14 mouse cellular contexts compared by ENCODE assay signal in genomic region chr4:116461943-116462342, GRCm38 (mm10). TPM values are rescaled to one million over a fixed set of nuclear protein-coding genes. Genes with fewer than 3 reads are reported as not detected.
A peak's percentile ranks its signal among the peaks of the same experiment; 100 is the strongest.
DNase-seq lines count a peak whose midpoint lies in the region; ATAC-seq and TF ChIP-seq lines count a peak whose summit lies in the region.
"Had no signal": no experiment of that assay in that cellular context is flagged by ENCODE, and none has a peak within 500 bp of the region (broad histone marks: within the 10 kb centered on the region; RNA-seq: fewer than 3 reads in every experiment).

No protein-coding gene starts in this region.

- no peak for ATAC-seq in intestine, postnatal 0 days
- no peak for ATAC-seq in intestine, embryonic 15.5 days
- ATAC-seq in hindbrain, postnatal 0 days = no peak

- WGBS in intestine, postnatal 0 days = 97% methylated on average over 3 of the region's 3 CpGs
- WGBS in intestine, embryonic 15.5 days = 90% methylated on average over 3 of the region's 3 CpGs
- 94% methylated on average over 3 of the region's 3 CpGs for WGBS in embryonic facial prominence, embryonic 10.5 days
- 94% methylated on average over 3 of the region's 3 CpGs for WGBS in hindbrain, postnatal 0 days

- H3K4me3 ChIP-seq in intestine, postnatal 0 days (ENCODE audit: low read depth, low read length) = no peak overlapping the region
- H3K4me3 ChIP-seq in intestine, embryonic 15.5 days (replicated peaks) = no peak overlapping the region
- H3K4me3 ChIP-seq in embryonic facial prominence, embryonic 10.5 days = peak overlapping the region; percentile 99; the same call in 1 of the 2 replicates
- H3K4me3 ChIP-seq in hindbrain, postnatal 0 days (ENCODE audit: low read length) = no peak overlapping the region

- peak; percentile 17 for DNase-seq in 416B (ENCODE audit: low read depth)
- no peak for DNase-seq in embryonic facial prominence, embryonic 10.5 days (ENCODE audit: low spot score)
- no peak for DNase-seq in hindbrain, postnatal 0 days (ENCODE audit: low spot score)
- no peak for DNase-seq in lung, postnatal 36 days
- DNase-seq in thymus, postnatal 25 days = no peak
- DNase-seq in layer of hippocampus, adult 8-10 months (ENCODE audit: low spot score in 2 of 2) = no peak
- DNase-seq: cerebellum, adult 2 months; embryo, embryonic 11 days; kidney, postnatal 25 days; right cerebral cortex, postnatal 25 days had no signal

- H3K27me3 ChIP-seq in intestine, postnatal 0 days (replicated peaks; ENCODE audit: control insufficient read depth, insufficient read depth, low read length) = no peaks in the 10 kb centered on the region
- H3K27me3 ChIP-seq in intestine, embryonic 15.5 days (replicated peaks) = no peaks in the 10 kb centered on the region
- H3K27me3 ChIP-seq in embryonic facial prominence, embryonic 10.5 days (replicated peaks; ENCODE audit: low read depth, poor library complexity, severe bottlenecking) = no peaks in the 10 kb centered on the region
- H3K27me3 ChIP-seq in hindbrain, postnatal 0 days (ENCODE audit: insufficient read depth, low read length) = no peaks in the 10 kb centered on the region
- H3K27me3 ChIP-seq: CH12.LX had no signal

- no peaks in the 10 kb centered on the region for H3K4me1 ChIP-seq in intestine, postnatal 0 days (replicated peaks; ENCODE audit: control insufficient read depth, insufficient read depth, low read length)
- peaks cover 11% of the 10 kb centered on the region; the same call in 1 of the 2 replicates for H3K4me1 ChIP-seq in intestine, embryonic 15.5 days (replicated peaks)
- peaks cover 22% of the 10 kb centered on the region for H3K4me1 ChIP-seq in embryonic facial prominence, embryonic 10.5 days
- 0 out of 2 replicates have a peak, but pooled peaks cover 16% of the 10 kb centered on the region for H3K4me1 ChIP-seq in hindbrain, postnatal 0 days (ENCODE audit: insufficient read depth, low read length)

- H3K36me3 ChIP-seq in intestine, postnatal 0 days (ENCODE audit: control insufficient read depth, insufficient read depth) = no peaks in the 10 kb centered on the region
- H3K36me3 ChIP-seq in intestine, embryonic 15.5 days = no peaks in the 10 kb centered on the region
- no peaks in the 10 kb centered on the region for H3K36me3 ChIP-seq in embryonic facial prominence, embryonic 10.5 days (replicated peaks)
- no peaks in the 10 kb centered on the region for H3K36me3 ChIP-seq in hindbrain, postnatal 0 days (ENCODE audit: insufficient read depth, low read length)

- no peaks in the 10 kb centered on the region for H3K9me3 ChIP-seq in intestine, postnatal 0 days (ENCODE audit: control insufficient read depth)
- H3K9me3 ChIP-seq in intestine, embryonic 15.5 days = no peaks in the 10 kb centered on the region
- H3K9me3 ChIP-seq in embryonic facial prominence, embryonic 10.5 days = no peaks in the 10 kb centered on the region
- no peaks in the 10 kb centered on the region for H3K9me3 ChIP-seq in hindbrain, postnatal 0 days (ENCODE audit: low read length)

- H3K27ac ChIP-seq in intestine, postnatal 0 days (ENCODE audit: low read depth, low read length) = no peak overlapping the region; the same call in 1 of the 2 replicates
- no peak overlapping the region for H3K27ac ChIP-seq in intestine, embryonic 15.5 days
- no peak overlapping the region for H3K27ac ChIP-seq in embryonic facial prominence, embryonic 10.5 days (replicated peaks)
- no peak overlapping the region for H3K27ac ChIP-seq in hindbrain, postnatal 0 days
- H3K27ac ChIP-seq: liver, embryonic 14.5 days had no signal

- peak overlapping the region; percentile 83; the same call in 1 of the 2 replicates for H3K4me2 ChIP-seq in intestine, postnatal 0 days (replicated peaks; ENCODE audit: low read depth)
- H3K4me2 ChIP-seq in intestine, embryonic 15.5 days (replicated peaks) = no peak overlapping the region
- H3K4me2 ChIP-seq in hindbrain, postnatal 0 days (ENCODE audit: low read depth, low read length) = peak overlapping the region; percentile 62

- H3K9ac ChIP-seq in intestine, postnatal 0 days (ENCODE audit: low read depth, low read length) = no peak overlapping the region
- H3K9ac ChIP-seq in intestine, embryonic 15.5 days = no peak overlapping the region
- no peak overlapping the region for H3K9ac ChIP-seq in hindbrain, postnatal 0 days (replicated peaks; ENCODE audit: low read length)

- TF ChIP-seq CTCF in intestine, postnatal 0 days (IDR thresholded peaks at IDR 0.05; ENCODE audit: low read depth) = no peak
- TF ChIP-seq CTCF in hindbrain, postnatal 0 days (IDR thresholded peaks at IDR 0.05; ENCODE audit: low read depth) = no peak

RNA-seq across cellular contexts. Expression of gene Mast2, which starts 2.0 kb away (rescaled TPM):
- 9.6 TPM in 2 replicates for polyA plus RNA-seq in intestine, postnatal 0 days (2015; fragmentation: Nextera tagmentation; extraction: Ambion mirVana)
- polyA plus RNA-seq in intestine, embryonic 15.5 days (2015; fragmentation: Nextera tagmentation; extraction: Ambion mirVana) = 13.3 and 13.5 TPM in 2 replicates
- 16.1 and 17.5 TPM in 2 replicates for polyA plus RNA-seq in embryonic facial prominence, embryonic 10.5 days (2016; fragmentation: Nextera tagmentation; extraction: Ambion mirVana)
- 63.9 and 80.6 TPM in 2 replicates for total RNA-seq in hindbrain, postnatal 0 days (2014; rRNA removed)
- 20.7 and 25.5 TPM in 2 replicates for polyA plus RNA-seq in hindbrain, postnatal 0 days (2015; fragmentation: Nextera tagmentation; extraction: Ambion mirVana)
- 100 to 1,000 TPM in 2 of 4 experiments, 10 to 100 TPM in 2; 80.6 to 106 (median 96.1) TPM for total RNA-seq in layer of hippocampus, adult 8-10 months (2022)

RNA-seq across cellular contexts. Expression of gene Ipp, which starts 45.4 kb away (rescaled TPM):
- 8.8 and 9.1 TPM in 2 replicates for polyA plus RNA-seq in intestine, postnatal 0 days (2015; fragmentation: Nextera tagmentation; extraction: Ambion mirVana)
- polyA plus RNA-seq in intestine, embryonic 15.5 days (2015; fragmentation: Nextera tagmentation; extraction: Ambion mirVana) = 15.7 and 16.5 TPM in 2 replicates
- polyA plus RNA-seq in embryonic facial prominence, embryonic 10.5 days (2016; fragmentation: Nextera tagmentation; extraction: Ambion mirVana) = 16.9 and 19.1 TPM in 2 replicates
- total RNA-seq in hindbrain, postnatal 0 days (2014; rRNA removed) = 3.8 and 4.6 TPM in 2 replicates
- 11.1 and 12.1 TPM in 2 replicates for polyA plus RNA-seq in hindbrain, postnatal 0 days (2015; fragmentation: Nextera tagmentation; extraction: Ambion mirVana)
- total RNA-seq in layer of hippocampus, adult 8-10 months (2022) = 10 to 100 TPM; 18.1 to 19.8 (median 19.0) TPM
